Mouse (Mus musculus) neural tube, embryonic 15.5 days (tissue): ENCODE data around the gene Nckap1. TPM values are rescaled to one million over a fixed set of nuclear protein-coding genes. Genes with fewer than 3 reads are reported as not detected.

Source experiments
- ATAC-seq: fragments of 200-750 bp; cut with Nextera tagmentation; 2 replicates; pipeline ENCODE4 v1.8.0; 2017; ENCODE audit warnings: mild to moderate bottlenecking, moderate TSS enrichment, moderate library complexity; ENCODE audit not compliant: low FRiP score
- H3K27ac ChIP-seq: fragments of 300-500 bp; sonication (generic); replicated peaks from 2 replicates; pipeline ENCODE4 v1.5.1; 2015; ENCODE audit warnings: mild to moderate bottlenecking, inconsistent platforms
- H3K27me3 ChIP-seq: fragments of 300-500 bp; sonication (generic); replicated peaks from 2 replicates; pipeline ENCODE4 v1.6.1; 2015; ENCODE audit warnings: inconsistent platforms
- H3K36me3 ChIP-seq: fragments of 300-500 bp; sonication (generic); 2 replicates; pipeline ENCODE4 v1.6.1; 2015; ENCODE audit warnings: inconsistent platforms
- H3K4me1 ChIP-seq: fragments of 300-500 bp; sonication (generic); 2 replicates; pipeline ENCODE4 v1.6.1; 2015; ENCODE audit warnings: inconsistent platforms
- H3K4me2 ChIP-seq: fragments of 300-500 bp; sonication (generic); 2 replicates; pipeline ENCODE4 v1.6.1; 2015; ENCODE audit warnings: inconsistent platforms, mild to moderate bottlenecking, moderate library complexity
- H3K4me3 ChIP-seq: fragments of 300-500 bp; sonication (generic); replicated peaks from 2 replicates; pipeline ENCODE4 v1.5.1; 2015; ENCODE audit warnings: mild to moderate bottlenecking, inconsistent platforms
- H3K9ac ChIP-seq: fragments of 300-500 bp; sonication (generic); replicated peaks from 2 replicates; pipeline ENCODE4 v1.6.1; 2015; ENCODE audit warnings: mild to moderate bottlenecking, inconsistent platforms
- H3K9me3 ChIP-seq: fragments of 300-500 bp; sonication (generic); replicated peaks from 2 replicates; pipeline ENCODE4 v1.6.1; 2016; ENCODE audit warnings: inconsistent platforms
- WGBS: fragments of 180-500 bp; shearing (Covaris S2); methylation state at CpG from one replicate; pipeline ENCODE4 v1.1.7; 2015; ENCODE audit warnings: mixed read lengths; 5-methylcytosine and 5-hydroxymethylcytosine counted together
- polyA plus RNA-seq: library from polyadenylated mRNA; unstranded; fragments of >200 nt; fragmentation: Nextera tagmentation; extraction: Ambion mirVana; gene quantifications from 2 replicates; pipeline ENCODE4 v1.2.1, GENCODE M21; 2015

The Nckap1 gene
- polyA plus RNA-seq, 1 experiment from 2014 or later: 97.5 TPM

- Histone ChIP-seq H3K4me3 (no peak overlapping the region), H3K4me1 (no peaks in the 10 kb centered on the region), H3K9me3 (no peaks in the 10 kb centered on the region), H3K9ac (no peak overlapping the region), H3K27me3 (no peaks in the 10 kb centered on the region), H3K36me3 (no peaks in the 10 kb centered on the region), H3K27ac (no peak overlapping the region), H3K4me2 (no peak overlapping the region)
- ATAC-seq: no peak
- 70% methylated on average over 5 of the region's 5 CpGs for WGBS
These were observed 15.8 kb upstream of the Nckap1 start for GRCm38 (mm10) chr2:80596960-80597359.

DNA sequence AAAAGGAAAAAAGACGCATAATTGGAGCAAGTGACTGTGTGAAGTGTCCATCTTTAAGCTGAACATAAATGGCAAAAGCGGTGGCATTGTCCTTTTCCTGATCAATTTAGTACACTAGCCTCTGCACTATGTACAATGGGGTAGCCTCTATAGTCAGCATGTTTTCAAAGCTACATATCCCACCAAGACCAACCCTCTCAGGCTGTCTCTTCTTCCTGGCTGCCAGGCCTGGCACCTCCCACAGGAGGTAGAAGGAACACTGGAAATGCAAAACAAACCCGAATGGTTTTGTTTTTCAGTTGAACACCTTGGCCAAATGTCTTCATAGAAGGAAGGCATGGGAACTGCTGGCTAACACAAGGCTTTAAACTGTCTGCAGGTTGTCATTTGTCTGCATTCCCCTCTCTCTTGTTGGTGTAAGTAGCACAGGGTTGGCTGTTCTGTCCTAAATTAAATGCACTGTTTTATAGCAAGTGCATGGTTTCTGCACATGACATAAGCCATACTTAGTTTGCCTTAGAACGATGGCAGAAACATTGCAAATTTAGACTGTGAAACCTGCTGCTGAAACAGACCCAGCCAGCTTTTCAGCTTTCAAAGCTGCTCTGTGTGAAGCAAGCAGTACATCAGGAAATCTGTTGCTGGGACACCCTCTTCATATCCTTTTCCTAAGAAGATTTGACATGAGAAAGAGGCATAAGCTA is 13.2 kb upstream of the Nckap1 start:
- Histone ChIP-seq H3K9ac (no peak overlapping the region), H3K4me1 (no peaks in the 10 kb centered on the region), H3K27me3 (no peaks in the 10 kb centered on the region), H3K9me3 (no peaks in the 10 kb centered on the region), H3K4me3 (no peak overlapping the region), H3K36me3 (no peaks in the 10 kb centered on the region), H3K27ac (no peak overlapping the region), H3K4me2 (no peak overlapping the region)
- WGBS: 78% methylated on average over 4 of the region's 4 CpGs
- no peak for ATAC-seq

GRCm38 (mm10) chr2:80582356-80582755 is 1.2 kb upstream of the Nckap1 start:
- Histone ChIP-seq H3K9me3 (no peaks in the 10 kb centered on the region), H3K9ac (no peak overlapping the region), H3K27me3 (no peaks in the 10 kb centered on the region), H3K27ac (no peak overlapping the region), H3K36me3 (no peaks in the 10 kb centered on the region), H3K4me1 (peaks cover 15% of the 10 kb centered on the region), H3K4me3 (no peak overlapping the region), H3K4me2 (no peak overlapping the region)
- 77% methylated on average over 3 of the region's 3 CpGs for WGBS
- no peak for ATAC-seq

DNA sequence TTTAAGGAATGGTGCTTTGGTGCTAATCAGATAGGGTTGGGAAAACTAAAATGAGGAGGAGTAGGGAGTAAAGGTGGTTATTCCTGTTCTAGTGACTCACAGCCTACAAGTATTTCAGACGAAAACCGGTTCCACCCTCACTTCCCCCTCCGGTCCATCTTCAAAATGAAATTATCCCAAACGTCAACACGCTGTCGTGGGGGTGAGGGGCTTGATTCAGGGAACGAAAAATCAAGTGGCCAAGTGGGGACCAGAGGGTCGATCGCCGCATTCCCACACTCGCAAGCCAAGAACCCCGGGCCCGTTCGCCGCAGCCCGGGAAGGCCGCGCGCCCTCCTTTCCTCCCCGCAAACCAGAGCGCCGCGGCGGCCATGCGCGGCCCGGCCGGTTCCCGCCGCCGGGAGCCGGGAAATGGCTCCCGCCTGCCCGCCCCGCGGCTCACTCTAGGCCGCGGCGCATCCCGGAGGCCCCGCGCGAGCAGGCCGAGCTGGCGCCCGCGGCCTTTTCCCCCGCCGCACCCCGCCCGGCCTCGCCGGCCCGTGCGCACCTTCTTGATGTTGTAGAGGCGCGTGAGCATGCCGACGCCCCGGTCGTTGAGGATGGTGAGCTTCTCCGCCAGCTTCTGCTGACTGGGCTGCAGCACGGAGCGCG is 744 bp downstream of the Nckap1 start:
- Histone ChIP-seq H3K27me3 (no peaks in the 10 kb centered on the region), H3K9me3 (no peaks in the 10 kb centered on the region), H3K4me3 (peak overlapping the region; percentile 91), H3K36me3 (no peaks in the 10 kb centered on the region), H3K4me1 (peaks cover 19% of the 10 kb centered on the region), H3K4me2 (peak overlapping the region; percentile 57), H3K9ac (peak overlapping the region; percentile 98), H3K27ac (peak overlapping the region; percentile 98)
- peak; percentile 72 for ATAC-seq
- 0% methylated on average over 34 of the region's 65 CpGs for WGBS

DNA sequence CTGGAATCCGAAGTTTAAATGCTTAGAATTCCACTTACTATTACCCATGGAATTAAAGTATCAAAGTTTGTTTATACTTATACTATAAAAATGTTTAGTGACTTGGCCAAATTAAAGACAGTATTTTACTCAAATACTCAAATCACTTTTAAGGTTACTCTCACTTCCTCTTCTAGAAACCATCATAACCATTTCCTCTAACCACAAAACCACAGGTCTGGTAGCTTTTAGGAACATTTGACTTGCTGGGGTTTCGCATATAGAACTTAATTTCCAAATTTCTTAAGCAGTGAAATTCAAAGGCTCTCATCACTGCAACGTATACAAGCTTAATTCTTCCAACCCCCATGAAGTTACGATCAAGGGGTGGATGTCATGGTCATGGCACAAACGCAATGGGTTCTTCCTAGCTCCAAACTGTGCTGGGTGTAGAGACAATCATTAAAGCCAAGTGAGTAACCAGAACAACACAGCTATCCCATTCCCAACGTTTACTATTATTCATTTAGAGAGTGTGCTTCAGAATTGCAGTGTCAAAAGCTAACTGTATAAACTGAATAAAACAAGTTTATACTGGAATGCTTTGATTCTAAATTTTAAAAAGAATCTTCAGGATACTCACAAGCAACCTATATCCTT is 1.8 kb downstream of the Nckap1 start:
- Histone ChIP-seq H3K4me3 (peak overlapping the region; percentile 34), H3K27me3 (no peaks in the 10 kb centered on the region), H3K9me3 (no peaks in the 10 kb centered on the region), H3K4me2 (peak overlapping the region; percentile 57), H3K9ac (0 out of 2 replicates have a peak overlapping the region, but pooled peaks have one; percentile 32), H3K27ac (no peak overlapping the region), H3K4me1 (peaks cover 19% of the 10 kb centered on the region), H3K36me3 (no peaks in the 10 kb centered on the region)
- WGBS: 41% methylated on average over 6 of the region's 6 CpGs
- no peak for ATAC-seq

DNA sequence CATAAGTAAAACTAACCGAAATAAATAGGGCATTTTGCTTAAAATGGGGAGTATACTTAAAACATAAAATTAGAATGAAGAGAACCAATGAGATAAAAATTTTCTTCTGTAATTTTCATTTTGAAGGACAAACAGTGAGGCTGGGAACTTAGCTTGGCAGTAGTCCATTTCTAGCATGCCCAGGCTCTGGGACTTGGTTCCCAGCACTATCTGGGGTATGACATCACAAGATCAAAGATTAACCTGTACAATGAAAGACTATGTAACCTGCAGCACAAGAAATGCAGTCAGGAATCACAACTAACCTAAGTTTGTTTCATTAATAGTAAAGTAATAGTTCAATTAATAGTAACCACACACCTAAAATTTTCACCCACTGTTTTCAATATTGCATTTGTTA is 3.9 kb downstream of the Nckap1 start:
- Histone ChIP-seq H3K9ac (no peak overlapping the region), H3K4me1 (peaks cover 19% of the 10 kb centered on the region)
- 100% methylated on average over 1 of the region's 1 CpGs for WGBS

GRCm38 (mm10) chr2:80570656-80571055 is 10.5 kb downstream of the Nckap1 start:
- Histone ChIP-seq H3K4me1 (no peaks in the 10 kb centered on the region), H3K27me3 (no peaks in the 10 kb centered on the region), H3K9ac (no peak overlapping the region), H3K4me3 (no peak overlapping the region), H3K36me3 (no peaks in the 10 kb centered on the region), H3K4me2 (no peak overlapping the region), H3K9me3 (no peaks in the 10 kb centered on the region), H3K27ac (no peak overlapping the region)
- WGBS: 72% methylated on average over 4 of the region's 4 CpGs
- no peak for ATAC-seq

More for the DNA sequence above, 3.9 kb downstream of the Nckap1 start:
- Histone ChIP-seq H3K9me3 (no peaks in the 10 kb centered on the region), H3K36me3 (no peaks in the 10 kb centered on the region), H3K27me3 (no peaks in the 10 kb centered on the region), H3K4me3 (no peak overlapping the region), H3K4me2 (no peak overlapping the region), H3K27ac (no peak overlapping the region)
- ATAC-seq: no peak

- H3K9me3 ChIP-seq: no peaks in the 10 kb centered on the region
- no peaks in the 10 kb centered on the region for H3K36me3 ChIP-seq
- WGBS: 83% methylated on average over 4 of the region's 4 CpGs
These were observed 13.8 kb downstream of the Nckap1 start for GRCm38 (mm10) chr2:80567411-80567810.

DNA sequence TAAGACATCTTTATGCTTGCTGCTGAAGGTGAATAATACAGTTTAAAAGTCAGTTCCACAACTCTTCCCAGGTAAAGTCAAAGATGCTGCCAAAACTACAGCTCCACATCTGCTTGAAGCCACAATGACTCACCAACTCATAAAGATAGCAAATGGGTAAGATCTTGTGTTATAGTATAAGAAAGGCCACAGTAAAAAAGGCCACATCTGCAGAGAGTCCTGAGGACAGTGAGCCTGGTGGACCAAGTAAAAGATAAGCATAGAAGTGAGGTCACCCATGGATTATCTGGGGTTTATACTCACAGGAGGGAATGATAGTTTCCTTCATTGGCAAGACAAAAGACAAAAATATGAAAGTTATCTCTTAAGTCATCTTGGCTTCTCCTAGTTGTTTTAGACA is 18.9 kb downstream of the Nckap1 start:
- no peak for ATAC-seq
- Histone ChIP-seq H3K4me3 (no peak overlapping the region), H3K27me3 (no peaks in the 10 kb centered on the region), H3K27ac (no peak overlapping the region), H3K9ac (no peak overlapping the region), H3K4me1 (0 out of 2 replicates have a peak, but pooled peaks cover 2% of the 10 kb centered on the region), H3K9me3 (no peaks in the 10 kb centered on the region), H3K4me2 (no peak overlapping the region), H3K36me3 (no peaks in the 10 kb centered on the region; the same call in 1 of the 2 replicates)

More at GRCm38 (mm10) chr2:80567411-80567810, 13.8 kb downstream of the Nckap1 start:
- 0 out of 2 replicates have a peak, but pooled peaks have one; percentile 45 for ATAC-seq
- H3K4me3 ChIP-seq: no peak overlapping the region
- H3K9ac ChIP-seq: no peak overlapping the region
- no peaks in the 10 kb centered on the region for H3K27me3 ChIP-seq
- no peak overlapping the region for H3K27ac ChIP-seq
- no peak overlapping the region for H3K4me2 ChIP-seq
- H3K4me1 ChIP-seq: 0 out of 2 replicates have a peak, but pooled peaks cover 2% of the 10 kb centered on the region

GRCm38 (mm10) chr2:80561478-80561877 is 19.7 kb downstream of the Nckap1 start:
- Histone ChIP-seq H3K4me3 (no peak overlapping the region), H3K27ac (no peak overlapping the region), H3K4me1 (0 out of 2 replicates have a peak, but pooled peaks cover 2% of the 10 kb centered on the region), H3K27me3 (no peaks in the 10 kb centered on the region), H3K9me3 (no peaks in the 10 kb centered on the region), H3K4me2 (no peak overlapping the region), H3K36me3 (no peaks in the 10 kb centered on the region; the same call in 1 of the 2 replicates), H3K9ac (no peak overlapping the region)
- ATAC-seq: no peak
- WGBS: 89% methylated on average over 3 of the region's 3 CpGs

- Histone ChIP-seq H3K4me1 (0 out of 2 replicates have a peak, but pooled peaks cover 2% of the 10 kb centered on the region), H3K9ac (no peak overlapping the region), H3K4me3 (no peak overlapping the region), H3K27me3 (no peaks in the 10 kb centered on the region), H3K27ac (no peak overlapping the region), H3K36me3 (no peaks in the 10 kb centered on the region; the same call in 1 of the 2 replicates), H3K4me2 (no peak overlapping the region), H3K9me3 (no peaks in the 10 kb centered on the region)
- 96% methylated on average over 5 of the region's 5 CpGs for WGBS
- ATAC-seq: no peak
These were observed 20.4 kb downstream of the Nckap1 start for GRCm38 (mm10) chr2:80560773-80561172.
